Mouse (Mus musculus) myocyte (in vitro differentiated cells): ENCODE measurements around the gene B4galnt1. TPM values are rescaled to one million over a fixed set of nuclear protein-coding genes. Genes with fewer than 3 reads are reported as not detected.
"Not testable (repeated sequence)": the region's sequence is repeated elsewhere in the genome, so short reads cannot be mapped to it uniquely, and the experiment has no call there.

Experiments
- H3K27me3 ChIP-seq: one replicate; pipeline ENCODE4 v1.6.1; 2011; ENCODE audit not compliant: control insufficient read depth, insufficient read depth, insufficient read length
- H3K36me3 ChIP-seq: one replicate; pipeline ENCODE4 v1.6.1; 2011; ENCODE audit not compliant: control insufficient read depth, insufficient read depth
- H3K4me2 ChIP-seq: one replicate; pipeline ENCODE4 v1.6.1; 2011; ENCODE audit warnings: low read depth, control low read depth
- H3K4me3 ChIP-seq: one replicate; pipeline ENCODE4 v1.5.1; 2011; ENCODE audit warnings: mild to moderate bottlenecking, control low read depth, moderate library complexity
- H3K79me2 ChIP-seq: one replicate; pipeline ENCODE4 v1.6.1; 2011; ENCODE audit not compliant: control insufficient read depth, insufficient read depth
- H3ac ChIP-seq: one replicate; pipeline ENCODE4 v1.6.1; 2011; ENCODE audit not compliant: control insufficient read depth, insufficient read length
- CEBPB ChIP-seq: IDR thresholded peaks from 2 replicates; pipeline ENCODE4 v1.6.1; 2011; ENCODE audit warnings: mild to moderate bottlenecking, moderate library complexity; ENCODE audit not compliant: poor library complexity, insufficient read depth, severe bottlenecking
- E2F4 ChIP-seq: IDR thresholded peaks from one replicate; pipeline ENCODE4 v1.6.1; 2011; ENCODE audit warnings: mild to moderate bottlenecking, control low read depth, moderate library complexity; ENCODE audit not compliant: insufficient read depth
- MAX ChIP-seq: IDR thresholded peaks from one replicate; pipeline ENCODE4 v1.6.1; 2011; ENCODE audit warnings: low read depth, mild to moderate bottlenecking, control low read depth
- MYOD1 ChIP-seq, 3 experiments: IDR thresholded peaks; one replicate each; pipeline ENCODE4 v1.6.1; 2011; ENCODE audit warnings: control low read depth in 2 of 3, low read depth in 2 of 3, mild to moderate bottlenecking in 2 of 3, moderate library complexity in 1 of 3; ENCODE audit not compliant: insufficient read length in 2 of 3, control insufficient read depth in 1 of 3
- MYOG ChIP-seq, 3 experiments: IDR thresholded peaks; one replicate each; pipeline ENCODE4 v1.6.1; 2011; ENCODE audit warnings: control low read depth in 2 of 3, low read depth in 2 of 3, mild to moderate bottlenecking in 2 of 3; ENCODE audit not compliant: insufficient read length in 2 of 3, control insufficient read depth in 1 of 3, insufficient read depth in 1 of 3
- POLR2A ChIP-seq: IDR thresholded peaks from one replicate; pipeline ENCODE4 v1.6.1; 2011; ENCODE audit warnings: low read depth, mild to moderate bottlenecking, control low read depth, moderate library complexity; ENCODE audit not compliant: insufficient read length
- POLR2AphosphoS2 ChIP-seq: IDR thresholded peaks from one replicate; pipeline ENCODE4 v1.6.1; 2011; ENCODE audit warnings: low read depth, control low read depth; ENCODE audit not compliant: insufficient read length
- REST ChIP-seq: IDR thresholded peaks from one replicate; pipeline ENCODE4 v1.6.1; 2011; ENCODE audit warnings: mild to moderate bottlenecking, control low read depth, moderate library complexity; ENCODE audit not compliant: insufficient read depth, insufficient read length
- SRF ChIP-seq: IDR thresholded peaks from one replicate; pipeline ENCODE4 v1.6.1; 2011; ENCODE audit warnings: low read depth; ENCODE audit not compliant: control insufficient read depth, insufficient read length
- TCF12 ChIP-seq: IDR thresholded peaks from one replicate; pipeline ENCODE4 v1.6.1; 2011; ENCODE audit warnings: mild to moderate bottlenecking, control low read depth; ENCODE audit not compliant: poor library complexity, insufficient read depth, severe bottlenecking
- TCF3 ChIP-seq: IDR thresholded peaks from one replicate; pipeline ENCODE4 v1.6.1; 2011; ENCODE audit warnings: low read depth, control low read depth; ENCODE audit not compliant: insufficient read length
- USF1 ChIP-seq: IDR thresholded peaks from one replicate; pipeline ENCODE4 v1.6.1; 2011; ENCODE audit warnings: low read depth, mild to moderate bottlenecking, control low read depth, moderate library complexity
- polyA plus RNA-seq: library from polyadenylated mRNA; unstranded; fragments of >200 nt; fragmentation: generic; extraction: Trizol; gene quantifications from one replicate; pipeline ENCODE4 v1.2.1, GENCODE M21; 2012; ENCODE audit warnings: missing spikeins

B4galnt1 gene
- polyA plus RNA-seq, 1 experiment = 12.4 TPM

GRCm38 (mm10) chr10:127160728-127161127 lies 4.3 kb upstream of the B4galnt1 start:
- no peaks in the 10 kb centered on the region for H3K79me2 ChIP-seq
- no peak for TF ChIP-seq POLR2AphosphoS2
- TF ChIP-seq MAX = no peak
- no peak for TF ChIP-seq MYOG (IDR thresholded peaks at IDR 0.05; ENCODE audit: control insufficient read depth in 1 of 3, insufficient read depth in 1 of 3, insufficient read length in 2 of 3, low read depth in 2 of 3)
- no peak for TF ChIP-seq POLR2A
- TF ChIP-seq SRF = no peak
- no peak for TF ChIP-seq E2F4
- no peak for TF ChIP-seq REST
- no peak for TF ChIP-seq MYOD1 (IDR thresholded peaks at IDR 0.05; ENCODE audit: control insufficient read depth in 1 of 3, insufficient read length in 2 of 3, low read depth in 2 of 3)
- TF ChIP-seq USF1 = no peak
- TF ChIP-seq TCF12 = no peak
- TF ChIP-seq CEBPB = no peak
- no peak for TF ChIP-seq TCF3
- no peak overlapping the region for H3K4me2 ChIP-seq
- no peaks in the 10 kb centered on the region for H3K36me3 ChIP-seq
- H3K27me3 ChIP-seq = no peaks in the 10 kb centered on the region
- no peak overlapping the region for H3K4me3 ChIP-seq
- no peak overlapping the region for H3ac ChIP-seq

DNA sequence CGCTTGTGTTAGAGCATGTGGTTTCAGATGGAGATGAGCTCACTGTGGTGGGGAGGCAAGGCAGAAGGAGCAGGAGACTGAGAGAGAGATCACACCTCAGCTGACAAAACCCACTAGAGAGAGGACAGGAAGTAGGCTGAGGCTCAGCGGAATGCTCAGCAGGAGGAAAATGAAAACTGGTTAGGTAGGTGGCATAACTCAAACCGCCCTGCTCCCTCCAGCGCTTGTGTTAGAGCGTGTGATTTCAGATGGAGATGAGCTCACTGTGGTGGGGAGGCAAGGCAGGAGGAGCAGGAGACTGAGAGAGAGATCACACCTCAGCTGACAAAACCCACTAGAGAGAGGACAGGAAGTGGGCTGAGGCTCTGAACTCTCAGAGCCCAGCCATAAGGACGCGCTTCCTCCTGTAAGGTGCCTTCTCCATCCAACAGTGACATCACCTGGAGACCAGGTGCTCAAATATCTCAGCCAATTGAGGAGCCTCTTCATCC lies 2.2 kb upstream of the B4galnt1 start:
- not testable (repeated sequence) for H3ac ChIP-seq, H3K27me3 ChIP-seq, H3K79me2 ChIP-seq, H3K4me2 ChIP-seq, H3K4me3 ChIP-seq, H3K36me3 ChIP-seq

- Histone ChIP-seq H3K4me3 (peak overlapping the region; percentile 23), H3K36me3 (no peaks in the 10 kb centered on the region), H3K27me3 (no peaks in the 10 kb centered on the region), H3ac (no peak overlapping the region), H3K79me2 (no peaks in the 10 kb centered on the region), H3K4me2 (peak overlapping the region; percentile 88)
- TF ChIP-seq TCF3 = no peak
- TF ChIP-seq MYOD1 (IDR thresholded peaks at IDR 0.05; ENCODE audit: control insufficient read depth in 1 of 3, insufficient read length in 2 of 3, low read depth in 2 of 3) = no peak
These were observed 835 bp upstream of the B4galnt1 start for GRCm38 (mm10) chr10:127164190-127164589.

GRCm38 (mm10) chr10:127165354-127165653 lies 279 bp downstream of the B4galnt1 start:
- peak overlapping the region; percentile 49 for H3ac ChIP-seq
- peak overlapping the region; percentile 23 for H3K4me3 ChIP-seq
- H3K36me3 ChIP-seq = no peaks in the 10 kb centered on the region
- H3K79me2 ChIP-seq = no peaks in the 10 kb centered on the region
- no peaks in the 10 kb centered on the region for H3K27me3 ChIP-seq
- no peak for TF ChIP-seq POLR2A
- TF ChIP-seq REST = no peak
- TF ChIP-seq CEBPB = no peak
- no peak for TF ChIP-seq MYOD1 (IDR thresholded peaks at IDR 0.05; ENCODE audit: control insufficient read depth in 1 of 3, insufficient read length in 2 of 3, low read depth in 2 of 3)
- no peak for TF ChIP-seq MAX
- TF ChIP-seq TCF12 = no peak
- TF ChIP-seq MYOG (IDR thresholded peaks at IDR 0.05; ENCODE audit: control insufficient read depth in 1 of 3, insufficient read depth in 1 of 3, insufficient read length in 2 of 3, low read depth in 2 of 3) = no peak
- no peak for TF ChIP-seq POLR2AphosphoS2
- TF ChIP-seq TCF3 = no peak
- no peak for TF ChIP-seq SRF
- no peak for TF ChIP-seq E2F4
- TF ChIP-seq USF1 = no peak
- peak overlapping the region; percentile 88 for H3K4me2 ChIP-seq

GRCm38 (mm10) chr10:127165654-127166403 lies 804 bp downstream of the B4galnt1 start:
- H3ac ChIP-seq = peak overlapping the region; percentile 49
- H3K27me3 ChIP-seq = no peaks in the 10 kb centered on the region
- H3K4me3 ChIP-seq = peak overlapping the region; percentile 23
- no peak for TF ChIP-seq POLR2AphosphoS2
- no peak for TF ChIP-seq MAX
- TF ChIP-seq E2F4 = no peak
- peak in 1 of 3 experiments; percentile 10 for TF ChIP-seq MYOD1 (IDR thresholded peaks at IDR 0.05; ENCODE audit: control insufficient read depth in 1 of 3, insufficient read length in 2 of 3, low read depth in 2 of 3)
- H3K36me3 ChIP-seq = no peaks in the 10 kb centered on the region
- no peaks in the 10 kb centered on the region for H3K79me2 ChIP-seq
- peak overlapping the region; percentile 88 for H3K4me2 ChIP-seq
